Mouse (Mus musculus) kidney, adult 2 months (tissue): ENCODE data around the gene Zc3h18.

Source experiments
- CTCF ChIP-seq: fragments of 200-500 bp; conservative IDR thresholded peaks from 2 replicates; pipeline ENCODE4 v1.5.1; 2011; ENCODE audit warnings: low read depth, mild to moderate bottlenecking, control low read depth, low read length, moderate library complexity, mixed read lengths; ENCODE audit not compliant: insufficient read depth, insufficient read length
- POLR2A ChIP-seq: fragments of 200-500 bp; IDR thresholded peaks from one replicate; pipeline ENCODE4 v1.6.1; 2011; ENCODE audit warnings: low read depth, low read length, control low read depth

DNA sequence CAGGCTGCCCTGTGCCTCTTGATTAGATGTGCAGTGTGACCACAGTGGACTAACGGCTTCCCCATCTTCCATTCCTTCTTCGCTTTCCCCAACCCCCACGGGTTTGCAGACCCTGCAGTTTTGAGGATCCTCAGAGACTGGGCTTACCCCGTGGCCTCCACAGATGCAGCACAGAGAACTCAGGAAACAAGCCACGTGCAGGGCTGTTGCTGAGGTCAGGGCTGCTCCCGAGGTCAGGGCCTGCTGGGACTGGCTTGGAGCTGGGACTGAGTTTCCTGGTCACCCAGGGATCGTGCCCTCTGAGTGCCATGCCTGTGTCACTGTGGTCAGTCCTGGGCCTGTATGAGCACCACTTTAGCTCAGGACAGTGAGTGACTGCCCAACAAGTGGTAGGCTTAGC is 88.6 kb downstream of the Zc3h18 start:
- TF ChIP-seq POLR2A: no peak
- TF ChIP-seq CTCF: no peak
